Mouse (Mus musculus): ENCODE results near the gene Fcnb. TPM values are rescaled to one million over a fixed set of nuclear protein-coding genes. Genes with fewer than 3 reads are reported as not detected.

The Fcnb gene
- total RNA-seq (2014; fragmentation: Nextera tagmentation), result 24.9 and 61.5 TPM in 2 replicates
- 30.0 and 32.4 TPM in 2 replicates for total RNA-seq (2017)

- peak; percentile 85 for ATAC-seq (replicated peaks; ENCODE audit: poor library complexity, severe bottlenecking)
Observed at GRCm38 (mm10) chr2:28084768-28085167, at the start of gene Fcnb. TSS of gene Fcnb (minus strand) at chr2:28084885.

GRCm38 (mm10) chr2:28133833-28134232 is 49.1 kb upstream of the Fcnb start:
- no peak for ATAC-seq (replicated peaks; ENCODE audit: poor library complexity, severe bottlenecking)

GRCm38 (mm10) chr2:28132117-28132516 is 47.4 kb upstream of the Fcnb start:
- ATAC-seq (replicated peaks; ENCODE audit: poor library complexity, severe bottlenecking), result no peak

- ATAC-seq (replicated peaks; ENCODE audit: poor library complexity, severe bottlenecking), result no peak
Observed at GRCm38 (mm10) chr2:28126763-28127438, 42.2 kb upstream of the Fcnb start.

- ATAC-seq (replicated peaks; ENCODE audit: poor library complexity, severe bottlenecking), result no peak
Observed at GRCm38 (mm10) chr2:28123910-28124309, 39.2 kb upstream of the Fcnb start.

GRCm38 (mm10) chr2:28121309-28121708 is 36.6 kb upstream of the Fcnb start:
- no peak for ATAC-seq (replicated peaks; ENCODE audit: poor library complexity, severe bottlenecking)

GRCm38 (mm10) chr2:28120342-28120741 is 35.7 kb upstream of the Fcnb start:
- ATAC-seq (replicated peaks; ENCODE audit: poor library complexity, severe bottlenecking), result no peak

- ATAC-seq (replicated peaks; ENCODE audit: poor library complexity, severe bottlenecking), result no peak
Observed at GRCm38 (mm10) chr2:28118518-28119116, 33.9 kb upstream of the Fcnb start.

- no peak for ATAC-seq (replicated peaks; ENCODE audit: poor library complexity, severe bottlenecking)
Observed at GRCm38 (mm10) chr2:28117490-28118308, 33.0 kb upstream of the Fcnb start.

- no peak for ATAC-seq (replicated peaks; ENCODE audit: poor library complexity, severe bottlenecking)
Observed at GRCm38 (mm10) chr2:28108763-28109162, 24.1 kb upstream of the Fcnb start.

GRCm38 (mm10) chr2:28106002-28106401 is 21.3 kb upstream of the Fcnb start:
- ATAC-seq (replicated peaks; ENCODE audit: poor library complexity, severe bottlenecking), result no peak

GRCm38 (mm10) chr2:28103653-28104052 is 19.0 kb upstream of the Fcnb start:
- peak; percentile 30; the same call in 1 of the 2 replicates for ATAC-seq (replicated peaks; ENCODE audit: poor library complexity, severe bottlenecking)

- no peak; the same call in 1 of the 2 replicates for ATAC-seq (replicated peaks; ENCODE audit: poor library complexity, severe bottlenecking)
Observed at GRCm38 (mm10) chr2:28101892-28102291, 17.2 kb upstream of the Fcnb start.

- ATAC-seq (replicated peaks; ENCODE audit: poor library complexity, severe bottlenecking), result no peak
Observed at GRCm38 (mm10) chr2:28100796-28101483, 16.3 kb upstream of the Fcnb start.

- no peak for ATAC-seq (replicated peaks; ENCODE audit: poor library complexity, severe bottlenecking)
Observed at GRCm38 (mm10) chr2:28098547-28099505, 14.1 kb upstream of the Fcnb start.

GRCm38 (mm10) chr2:28096751-28097309 is 12.1 kb upstream of the Fcnb start:
- ATAC-seq (replicated peaks; ENCODE audit: poor library complexity, severe bottlenecking), result no peak

- ATAC-seq (replicated peaks; ENCODE audit: poor library complexity, severe bottlenecking), result peak; percentile 89
Observed at GRCm38 (mm10) chr2:28092099-28092498, 7.4 kb upstream of the Fcnb start.

- ATAC-seq (replicated peaks; ENCODE audit: poor library complexity, severe bottlenecking), result no peak
Observed at GRCm38 (mm10) chr2:28091042-28091441, 6.4 kb upstream of the Fcnb start.
